Mouse (Mus musculus) bone marrow, adult 2 months (tissue): ENCODE measurements around the gene Smim22. TPM values are rescaled to one million over a fixed set of nuclear protein-coding genes. Genes with fewer than 3 reads are reported as not detected.

ENCODE experiments used
- H3K27ac ChIP-seq: fragments of 200-500 bp; 2 replicates; pipeline ENCODE4 v1.5.1; 2012; ENCODE audit warnings: low read depth, mild to moderate bottlenecking, control low read depth, inconsistent platforms, low read length; ENCODE audit not compliant: control insufficient read depth, poor library complexity, insufficient read depth
- H3K4me1 ChIP-seq: fragments of 200-500 bp; 2 replicates; pipeline ENCODE4 v1.6.1; 2011; ENCODE audit warnings: low read length; ENCODE audit not compliant: control insufficient read depth, insufficient read depth
- H3K4me3 ChIP-seq: fragments of 200-500 bp; replicated peaks from 2 replicates; pipeline ENCODE3; 2011; ENCODE audit warnings: mild to moderate bottlenecking, low read depth, low read length, control low read depth; ENCODE audit not compliant: control insufficient read depth
- CTCF ChIP-seq: fragments of 200-500 bp; IDR thresholded peaks from 2 replicates; pipeline ENCODE4 v1.5.1; 2011; ENCODE audit warnings: low read length, control low read depth; ENCODE audit not compliant: control insufficient read depth, insufficient read depth
- POLR2A ChIP-seq: fragments of 200-500 bp; IDR thresholded peaks from 2 replicates; pipeline ENCODE4 v1.6.1; 2011; ENCODE audit warnings: low read depth, mild to moderate bottlenecking, control low read depth, low read length, borderline replicate concordance; ENCODE audit not compliant: control insufficient read depth
- WGBS: fragments of 180-500 bp; shearing (Covaris S2); methylation state at CpG from one replicate; pipeline ENCODE4 v1.1.7; 2018; 5-methylcytosine and 5-hydroxymethylcytosine counted together
- polyA plus RNA-seq: library from polyadenylated mRNA; stranded (reverse); fragments of >200 nt; gene quantifications from 2 replicates; pipeline ENCODE4 v1.2.4, GENCODE M21; 2011; ENCODE audit warnings: low replicate concordance; ENCODE audit not compliant: missing spikeins, insufficient read depth, insufficient read length

Smim22 gene
- polyA plus RNA-seq = not detected in 2 replicates

GRCm38 (mm10) chr16:5007067-5007466 lies at the start of gene Smim22:
TSS of gene Smim22 (plus strand) at chr16:5007288.
- Histone ChIP-seq H3K27ac (no peak within 1 kb of the TSS), H3K4me1 (peaks cover 3% of the 10 kb centered on the region), H3K4me3 (no peak within 1 kb of the TSS)
- no peak for TF ChIP-seq CTCF
- no peak for TF ChIP-seq POLR2A
- 88% methylated on average over 5 of the region's 5 CpGs for WGBS

GRCm38 (mm10) chr16:4957446-4957845 lies 49.6 kb upstream of the Smim22 start:
- H3K4me3 ChIP-seq = no peak overlapping the region
- no peaks in the 10 kb centered on the region for H3K4me1 ChIP-seq
- 76% methylated on average over 3 of the region's 3 CpGs for WGBS
- TF ChIP-seq POLR2A (no peak), CTCF (no peak)
- H3K27ac ChIP-seq = no peak overlapping the region

GRCm38 (mm10) chr16:4960260-4960659 lies 46.8 kb upstream of the Smim22 start:
- 70% methylated on average over 8 of the region's 8 CpGs for WGBS
- Histone ChIP-seq H3K27ac (no peak overlapping the region), H3K4me3 (no peak overlapping the region), H3K4me1 (peaks cover 2% of the 10 kb centered on the region)
- TF ChIP-seq CTCF = no peak
- TF ChIP-seq POLR2A = no peak

- Histone ChIP-seq H3K4me1 (peaks cover 2% of the 10 kb centered on the region), H3K4me3 (peak overlapping the region; percentile 55), H3K27ac (no peak overlapping the region)
- TF ChIP-seq POLR2A = no peak
- TF ChIP-seq CTCF = no peak
- WGBS = 35% methylated on average over 9 of the region's 9 CpGs
Observed at GRCm38 (mm10) chr16:4963346-4963745, 43.7 kb upstream of the Smim22 start.

GRCm38 (mm10) chr16:4963797-4964709 lies 43.0 kb upstream of the Smim22 start, which contains the start of gene Anks3:
TSS of gene Anks3 (minus strand) at chr16:4964205.
- H3K4me1 ChIP-seq = peaks cover 3% of the 10 kb centered on the region
- peak; percentile 38; the same call in 1 of the 2 replicates for TF ChIP-seq POLR2A
- TF ChIP-seq CTCF = no peak
- WGBS = under 1% methylated on average over 76 of the region's 76 CpGs
- peak within 1 kb of the TSS; percentile 77 for H3K4me3 ChIP-seq
- H3K27ac ChIP-seq = peak within 1 kb of the TSS; percentile 81

- TF ChIP-seq CTCF = no peak
- H3K27ac ChIP-seq = peak overlapping the region; percentile 81
- 6% methylated on average over 13 of the region's 13 CpGs for WGBS
- peak overlapping the region; percentile 77 for H3K4me3 ChIP-seq
- peaks cover 7% of the 10 kb centered on the region for H3K4me1 ChIP-seq
Observed at GRCm38 (mm10) chr16:4964731-4965391, 42.2 kb upstream of the Smim22 start.

GRCm38 (mm10) chr16:4965392-4966129 lies 41.5 kb upstream of the Smim22 start:
- TF ChIP-seq POLR2A = no peak
- TF ChIP-seq CTCF = no peak
- WGBS = 86% methylated on average over 8 of the region's 8 CpGs
- peaks cover 8% of the 10 kb centered on the region for H3K4me1 ChIP-seq
- H3K4me3 ChIP-seq = no peak overlapping the region
- no peak overlapping the region for H3K27ac ChIP-seq
